ENCODE assay signal across 8 mouse cellular contexts in genomic region chr5:137532808-137533116, GRCm38 (mm10). TPM values are rescaled to one million over a fixed set of nuclear protein-coding genes. Genes with fewer than 3 reads are reported as not detected.
DNase-seq lines count a peak whose midpoint lies in the region; ATAC-seq and TF ChIP-seq lines count a peak whose summit lies in the region.

No protein-coding gene starts in this region.

- H3K4me2 ChIP-seq in hindbrain, embryonic 14.5 days (replicated peaks), result peak overlapping the region; percentile 88
- H3K4me2 ChIP-seq in midbrain, embryonic 13.5 days (replicated peaks), result peak overlapping the region; percentile 91

- peak; percentile 9; the same call in 1 of the 2 replicates for ATAC-seq in hindbrain, embryonic 14.5 days (ENCODE audit: low FRiP score)
- no peak for ATAC-seq in midbrain, embryonic 13.5 days

- peak overlapping the region; percentile 100 for H3K27ac ChIP-seq in kidney, adult 2 months (ENCODE audit: insufficient read depth, low read depth, low read length)
- H3K27ac ChIP-seq in brown adipose tissue, adult 24 weeks (replicated peaks; ENCODE audit: low read depth, low read length), result peak overlapping the region; percentile 100
- H3K27ac ChIP-seq in hindbrain, embryonic 14.5 days, result peak overlapping the region; percentile 96
- H3K27ac ChIP-seq in midbrain, embryonic 13.5 days, result peak overlapping the region; percentile 98

- H3K9me3 ChIP-seq in hindbrain, embryonic 14.5 days (ENCODE audit: control insufficient read depth, low read length), result no peaks in the 10 kb centered on the region
- H3K9me3 ChIP-seq in midbrain, embryonic 13.5 days, result no peaks in the 10 kb centered on the region

- peaks cover 7% of the 10 kb centered on the region; the same call in 1 of the 2 replicates for H3K4me1 ChIP-seq in kidney, adult 2 months (ENCODE audit: control insufficient read depth, insufficient read depth, low read length)
- H3K4me1 ChIP-seq in brown adipose tissue, adult 24 weeks (ENCODE audit: control insufficient read depth, insufficient read depth, insufficient read length, low read length), result no peaks in the 10 kb centered on the region
- H3K4me1 ChIP-seq in hindbrain, embryonic 14.5 days (replicated peaks; ENCODE audit: control insufficient read depth, insufficient read depth, low read length), result peaks cover 9% of the 10 kb centered on the region; the same call in 1 of the 2 replicates
- H3K4me1 ChIP-seq in midbrain, embryonic 13.5 days (replicated peaks), result peaks cover 32% of the 10 kb centered on the region

- peak overlapping the region; percentile 100 for H3K4me3 ChIP-seq in kidney, adult 2 months (ENCODE audit: insufficient read depth, low read depth, low read length)
- peak overlapping the region; percentile 94 for H3K4me3 ChIP-seq in brown adipose tissue, adult 24 weeks (ENCODE audit: insufficient read depth, low read depth, low read length)
- peak overlapping the region; percentile 61 for H3K4me3 ChIP-seq in hindbrain, embryonic 14.5 days (replicated peaks; ENCODE audit: low read length)
- peak overlapping the region; percentile 91 for H3K4me3 ChIP-seq in midbrain, embryonic 13.5 days (replicated peaks)

- no peak for DNase-seq in kidney, adult 2 months
- no peak for DNase-seq in kidney, adult 11 months
- DNase-seq in hindbrain, embryonic 14.5 days (ENCODE audit: low spot score), result no peak
- no peak for DNase-seq in cerebellum, adult 9-11 months
- no peak for DNase-seq in adrenal gland, adult 8-10 months
- DNase-seq in spleen, postnatal 36 days (ENCODE audit: low spot score in 2 of 2), result no peak

- no peak for TF ChIP-seq POLR2A in kidney, adult 2 months (IDR thresholded peaks at IDR 0.05; ENCODE audit: low read depth, low read length)

- no peak for TF ChIP-seq CTCF in kidney, adult 2 months (conservative IDR thresholded peaks at IDR 0.05; ENCODE audit: insufficient read depth, insufficient read length, low read depth, low read length)

- H3K36me3 ChIP-seq in kidney, adult 2 months (ENCODE audit: control insufficient read depth, insufficient read depth, low read length), result peaks cover 3% of the 10 kb centered on the region; the same call in 1 of the 2 replicates
- peaks cover 26% of the 10 kb centered on the region for H3K36me3 ChIP-seq in hindbrain, embryonic 14.5 days (replicated peaks; ENCODE audit: control insufficient read depth, insufficient read depth)
- H3K36me3 ChIP-seq in midbrain, embryonic 13.5 days, result peaks cover 24% of the 10 kb centered on the region

- no peaks in the 10 kb centered on the region for H3K27me3 ChIP-seq in kidney, adult 2 months (replicated peaks; ENCODE audit: control insufficient read depth, insufficient read depth, low read length)
- no peaks in the 10 kb centered on the region for H3K27me3 ChIP-seq in hindbrain, embryonic 14.5 days (ENCODE audit: control insufficient read depth, insufficient read depth, low read length)
- peaks cover 3% of the 10 kb centered on the region; the same call in 1 of the 2 replicates for H3K27me3 ChIP-seq in midbrain, embryonic 13.5 days

- H3K9ac ChIP-seq in hindbrain, embryonic 14.5 days, result peak overlapping the region; percentile 87
- peak overlapping the region; percentile 98 for H3K9ac ChIP-seq in midbrain, embryonic 13.5 days (replicated peaks)

- WGBS in kidney, adult 2 months, result under 1% methylated on average over 12 of the region's 12 CpGs
- 0% methylated on average over 10 of the region's 12 CpGs for WGBS in hindbrain, embryonic 14.5 days
- WGBS in midbrain, embryonic 13.5 days, result 0% methylated on average over 9 of the region's 12 CpGs

RNA-seq across cellular contexts. Expression of gene Epo, which starts 0.3 kb away (rescaled TPM):
- polyA plus RNA-seq in kidney, adult 2 months (2012; rRNA removed), result 0.38 TPM in 1 of 2 replicates, not detected in the other
- not detected in 2 replicates for polyA plus RNA-seq in brown adipose tissue, adult 24 weeks (2012; ENCODE audit: insufficient read depth, insufficient read length, missing spikeins)
- polyA plus RNA-seq in hindbrain, embryonic 14.5 days (2014; fragmentation: Nextera tagmentation; extraction: Ambion mirVana), result not detected in 2 replicates
- polyA plus RNA-seq in midbrain, embryonic 13.5 days (2015; fragmentation: Nextera tagmentation; extraction: Ambion mirVana), result not detected in 2 replicates
- total RNA-seq in adrenal gland, adult 8-10 months (2022), result not detected

RNA-seq across cellular contexts. Expression of gene Gnb2, which starts 0.5 kb away (rescaled TPM):
- 645 and 701 TPM in 2 replicates for polyA plus RNA-seq in kidney, adult 2 months (2012; rRNA removed)
- 285 and 328 TPM in 2 replicates for polyA plus RNA-seq in brown adipose tissue, adult 24 weeks (2012; ENCODE audit: insufficient read depth, insufficient read length, missing spikeins)
- polyA plus RNA-seq in hindbrain, embryonic 14.5 days (2014; fragmentation: Nextera tagmentation; extraction: Ambion mirVana), result 593 and 621 TPM in 2 replicates
- 520 and 545 TPM in 2 replicates for polyA plus RNA-seq in midbrain, embryonic 13.5 days (2015; fragmentation: Nextera tagmentation; extraction: Ambion mirVana)
- total RNA-seq in adrenal gland, adult 8-10 months (2022), result 100 to 1,000 TPM; 569 to 665 (median 622) TPM

RNA-seq across cellular contexts. Expression of gene Gigyf1, which starts 14.4 kb away (rescaled TPM):
- polyA plus RNA-seq in kidney, adult 2 months (2012; rRNA removed), result 24.4 and 26.9 TPM in 2 replicates
- polyA plus RNA-seq in brown adipose tissue, adult 24 weeks (2012; ENCODE audit: insufficient read depth, insufficient read length, missing spikeins), result 8.6 and 11.2 TPM in 2 replicates
- polyA plus RNA-seq in hindbrain, embryonic 14.5 days (2014; fragmentation: Nextera tagmentation; extraction: Ambion mirVana), result 14.2 and 16.0 TPM in 2 replicates
- 19.6 and 20.5 TPM in 2 replicates for polyA plus RNA-seq in midbrain, embryonic 13.5 days (2015; fragmentation: Nextera tagmentation; extraction: Ambion mirVana)
- 10 to 100 TPM; 38.5 to 67.8 (median 56.6) TPM for total RNA-seq in adrenal gland, adult 8-10 months (2022)

RNA-seq across cellular contexts. Expression of gene Actl6b, which starts 20.6 kb away (rescaled TPM):
- 0.12 and 0.16 TPM in 2 replicates for polyA plus RNA-seq in kidney, adult 2 months (2012; rRNA removed)
- not detected in 2 replicates for polyA plus RNA-seq in brown adipose tissue, adult 24 weeks (2012; ENCODE audit: insufficient read depth, insufficient read length, missing spikeins)
- polyA plus RNA-seq in hindbrain, embryonic 14.5 days (2014; fragmentation: Nextera tagmentation; extraction: Ambion mirVana), result 195 and 204 TPM in 2 replicates
- 231 and 235 TPM in 2 replicates for polyA plus RNA-seq in midbrain, embryonic 13.5 days (2015; fragmentation: Nextera tagmentation; extraction: Ambion mirVana)
- total RNA-seq in adrenal gland, adult 8-10 months (2022), result 1 to 10 TPM; 4.4 to 9.1 (median 6.3) TPM

RNA-seq across cellular contexts. Expression of gene Pop7, which starts 30.4 kb away (rescaled TPM):
- 38.9 and 39.1 TPM in 2 replicates for polyA plus RNA-seq in kidney, adult 2 months (2012; rRNA removed)
- polyA plus RNA-seq in brown adipose tissue, adult 24 weeks (2012; ENCODE audit: insufficient read depth, insufficient read length, missing spikeins), result 19.7 and 20.9 TPM in 2 replicates
- 78.4 and 87.3 TPM in 2 replicates for polyA plus RNA-seq in hindbrain, embryonic 14.5 days (2014; fragmentation: Nextera tagmentation; extraction: Ambion mirVana)
- 74.0 and 82.0 TPM in 2 replicates for polyA plus RNA-seq in midbrain, embryonic 13.5 days (2015; fragmentation: Nextera tagmentation; extraction: Ambion mirVana)
- total RNA-seq in adrenal gland, adult 8-10 months (2022), result 10 to 100 TPM; 24.4 to 31.1 (median 27.4) TPM
